Mouse (Mus musculus): Measurements from ENCODE around the gene Wfdc3. TPM values are rescaled to one million over a fixed set of nuclear protein-coding genes. Genes with fewer than 3 reads are reported as not detected.

The Wfdc3 gene
- 1.8 and 2.0 TPM in 2 replicates for polyA plus RNA-seq (2015; fragmentation: Nextera tagmentation; extraction: Ambion mirVana)

DNA sequence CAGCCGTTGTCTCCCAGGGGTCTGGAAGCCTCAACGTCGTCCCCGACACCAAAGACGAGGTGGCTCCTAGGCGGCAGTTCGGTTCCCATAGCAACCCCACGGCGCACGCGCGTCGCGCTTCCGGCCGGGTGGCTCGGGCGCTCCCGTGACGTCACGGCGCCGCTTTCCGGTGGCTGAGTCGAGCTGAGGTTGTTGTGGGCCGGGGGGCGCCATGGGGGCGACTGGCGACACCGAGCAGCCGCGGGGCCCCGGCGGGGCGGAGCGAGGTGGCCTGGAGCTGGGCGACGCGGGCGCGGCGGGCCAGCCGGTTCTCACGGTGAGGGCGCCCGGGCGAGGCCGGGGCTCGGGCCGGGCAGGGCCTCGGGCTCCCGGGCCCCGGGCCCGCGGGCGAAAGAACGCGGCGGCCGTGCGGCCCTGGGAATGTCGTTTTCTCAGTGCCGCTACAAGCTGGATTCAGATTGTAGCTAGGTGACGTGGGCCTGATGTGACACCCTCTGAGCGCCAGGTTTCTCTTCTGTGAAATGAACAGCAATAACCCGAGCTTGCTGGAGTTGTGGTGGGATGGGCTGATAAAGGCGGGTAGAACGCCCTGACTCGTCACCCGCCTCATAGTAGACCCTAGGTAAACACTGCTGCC, at the start of gene Wfdc3, which contains the start of gene Dnttip1:
Gene Wfdc3, minus strand, starts transcription at position 89 of the 637 bp plus-strand sequence.
Gene Dnttip1, plus strand, starts transcription at position 141 of the 637 bp plus-strand sequence.
- Histone ChIP-seq H3K9me3 (no peaks in the 10 kb centered on the region), H3K36me3 (peaks cover 4% of the 10 kb centered on the region; the same call in 1 of the 2 replicates), H3K9ac (peak within 1 kb of the TSS; percentile 90), H3K4me1 (replicated peaks) (peaks cover 16% of the 10 kb centered on the region), H3K4me3 (replicated peaks) (peak within 1 kb of the TSS; percentile 84), H3K4me2 (replicated peaks) (peak within 1 kb of the TSS; percentile 66), H3K27me3 (replicated peaks) (no peaks in the 10 kb centered on the region), H3K27ac (peak within 1 kb of the TSS; percentile 69)
- under 1% methylated on average over 60 of the region's 70 CpGs for WGBS
- peak; percentile 94 for ATAC-seq

DNA sequence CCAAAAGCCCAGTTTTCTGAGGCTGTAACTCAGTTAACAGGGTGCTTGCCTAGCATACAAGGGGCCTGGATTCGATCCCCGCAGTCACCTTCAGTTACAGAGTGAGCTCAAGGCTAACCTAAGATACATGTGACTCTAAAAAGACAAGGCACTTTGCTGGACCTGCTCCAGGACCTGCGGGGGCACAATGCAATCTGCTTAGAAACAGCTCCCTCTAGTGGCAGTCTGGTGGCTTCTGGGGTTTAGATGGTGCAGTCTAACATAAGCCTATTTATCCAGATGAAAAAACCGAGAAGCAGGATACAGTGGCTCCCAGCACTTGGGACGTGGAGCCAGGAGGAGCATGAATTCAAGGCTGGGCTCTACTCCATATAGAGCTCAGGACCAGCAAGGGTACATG, 48.6 kb upstream of the Wfdc3 start:
- Histone ChIP-seq H3K9ac (no peak overlapping the region), H3K4me3 (replicated peaks) (no peak overlapping the region), H3K4me1 (replicated peaks) (no peaks in the 10 kb centered on the region), H3K36me3 (peaks cover 39% of the 10 kb centered on the region), H3K27ac (no peak overlapping the region), H3K27me3 (replicated peaks) (no peaks in the 10 kb centered on the region), H3K9me3 (no peaks in the 10 kb centered on the region), H3K4me2 (replicated peaks) (no peak overlapping the region)
- peak; percentile 52 for ATAC-seq
- 32% methylated on average over 5 of the region's 5 CpGs for WGBS

DNA sequence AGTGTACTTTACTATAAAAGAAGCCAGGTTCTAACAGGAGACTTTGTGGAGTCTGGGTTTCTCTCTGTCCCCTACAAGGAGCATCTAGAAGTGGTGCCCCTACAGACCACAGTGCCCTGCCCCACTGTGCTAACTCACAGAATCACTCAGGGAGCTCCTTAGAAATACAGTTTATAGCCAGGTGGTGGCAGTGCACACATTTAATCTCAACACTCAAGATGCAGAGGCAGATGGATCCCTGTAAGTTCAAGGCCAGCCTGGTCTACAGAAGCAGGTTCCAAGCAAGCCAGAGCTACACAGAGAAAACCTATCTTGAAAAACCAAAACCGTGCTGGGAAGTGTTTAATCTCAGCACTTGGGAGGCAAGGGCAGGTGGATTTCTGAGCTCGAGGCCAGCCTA, 48.0 kb upstream of the Wfdc3 start:
- Histone ChIP-seq H3K27ac (no peak overlapping the region), H3K27me3 (replicated peaks) (no peaks in the 10 kb centered on the region), H3K9me3 (no peaks in the 10 kb centered on the region), H3K4me2 (replicated peaks) (no peak overlapping the region), H3K36me3 (peaks cover 39% of the 10 kb centered on the region), H3K4me3 (replicated peaks) (no peak overlapping the region), H3K4me1 (replicated peaks) (no peaks in the 10 kb centered on the region), H3K9ac (no peak overlapping the region)
- WGBS = 92% methylated on average over 2 of the region's 2 CpGs
- no peak for ATAC-seq

DNA sequence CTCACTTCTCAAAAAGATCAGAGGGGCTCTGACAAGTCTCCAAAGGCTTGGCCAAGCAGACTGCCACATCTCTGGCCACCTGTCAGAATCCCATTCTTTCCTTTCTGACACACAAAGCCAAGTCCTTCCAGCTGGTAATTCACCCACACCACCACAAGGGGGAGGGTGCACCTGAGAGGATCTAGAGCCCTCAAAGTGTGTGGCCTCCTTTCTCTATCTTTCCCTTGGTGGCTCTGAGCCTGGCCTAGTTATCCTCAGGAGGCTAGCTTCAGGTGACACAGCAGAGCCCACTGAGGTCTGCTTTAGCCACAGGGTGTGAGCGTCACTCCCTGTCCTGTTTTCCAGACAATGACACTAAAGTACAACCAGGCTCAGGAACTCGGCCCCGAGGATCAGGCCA, 47.5 kb upstream of the Wfdc3 start:
- H3K27me3 ChIP-seq (replicated peaks) = no peaks in the 10 kb centered on the region
- H3K9me3 ChIP-seq = no peaks in the 10 kb centered on the region
- 66% methylated on average over 3 of the region's 3 CpGs for WGBS
- peaks cover 2% of the 10 kb centered on the region; the same call in 1 of the 2 replicates for H3K4me1 ChIP-seq (replicated peaks)
- H3K27ac ChIP-seq = no peak overlapping the region
- no peak overlapping the region for H3K4me2 ChIP-seq (replicated peaks)
- no peak overlapping the region for H3K4me3 ChIP-seq (replicated peaks)
- H3K9ac ChIP-seq = no peak overlapping the region
- peaks cover 39% of the 10 kb centered on the region for H3K36me3 ChIP-seq
- peak; percentile 36; the same call in 1 of the 2 replicates for ATAC-seq

DNA sequence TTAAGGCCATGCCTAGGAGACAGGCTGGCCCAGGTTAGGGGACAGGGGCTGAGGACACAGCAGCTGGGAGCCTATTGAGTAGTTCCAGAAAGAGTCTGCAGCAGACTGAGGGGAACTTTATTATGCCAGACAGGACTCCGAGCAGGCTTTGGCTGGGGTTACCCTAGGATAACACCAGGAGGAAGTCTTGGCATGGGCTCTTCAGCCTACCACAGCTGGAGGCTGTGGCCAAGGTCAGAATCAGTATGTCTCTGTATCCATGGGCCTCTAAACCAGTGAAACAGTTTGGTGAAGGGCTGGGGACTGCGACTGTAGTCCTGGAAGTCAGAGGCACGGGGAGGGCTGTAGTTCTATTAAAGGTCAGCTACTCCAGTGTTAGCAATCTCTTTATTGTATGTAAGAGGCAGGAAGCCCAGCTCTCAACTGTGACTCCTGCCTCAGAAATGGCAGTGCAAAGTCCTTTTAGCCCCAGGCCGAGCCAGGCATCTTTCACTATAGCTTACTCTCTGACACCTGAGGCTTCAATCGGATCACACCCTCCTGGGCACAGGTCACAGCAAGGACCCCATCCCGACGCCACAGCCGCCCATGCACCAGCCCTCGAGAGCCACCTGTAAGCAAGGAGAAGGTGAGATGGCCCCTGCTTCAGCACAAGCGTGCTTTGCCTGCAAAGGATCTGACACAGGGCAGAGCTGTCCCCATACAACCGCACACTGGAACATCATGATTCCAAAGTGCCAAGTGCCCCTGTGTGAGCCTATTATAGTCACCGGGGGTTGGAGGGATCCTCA, 46.9 kb upstream of the Wfdc3 start:
- H3K27me3 ChIP-seq (replicated peaks) = no peaks in the 10 kb centered on the region
- no peak overlapping the region for H3K4me3 ChIP-seq (replicated peaks)
- H3K27ac ChIP-seq = no peak overlapping the region
- no peak overlapping the region for H3K4me2 ChIP-seq (replicated peaks)
- WGBS = 88% methylated on average over 12 of the region's 12 CpGs
- H3K9ac ChIP-seq = no peak overlapping the region
- H3K4me1 ChIP-seq (replicated peaks) = peaks cover 4% of the 10 kb centered on the region; the same call in 1 of the 2 replicates
- H3K9me3 ChIP-seq = no peaks in the 10 kb centered on the region
- H3K36me3 ChIP-seq = peaks cover 35% of the 10 kb centered on the region
- ATAC-seq = no peak

DNA sequence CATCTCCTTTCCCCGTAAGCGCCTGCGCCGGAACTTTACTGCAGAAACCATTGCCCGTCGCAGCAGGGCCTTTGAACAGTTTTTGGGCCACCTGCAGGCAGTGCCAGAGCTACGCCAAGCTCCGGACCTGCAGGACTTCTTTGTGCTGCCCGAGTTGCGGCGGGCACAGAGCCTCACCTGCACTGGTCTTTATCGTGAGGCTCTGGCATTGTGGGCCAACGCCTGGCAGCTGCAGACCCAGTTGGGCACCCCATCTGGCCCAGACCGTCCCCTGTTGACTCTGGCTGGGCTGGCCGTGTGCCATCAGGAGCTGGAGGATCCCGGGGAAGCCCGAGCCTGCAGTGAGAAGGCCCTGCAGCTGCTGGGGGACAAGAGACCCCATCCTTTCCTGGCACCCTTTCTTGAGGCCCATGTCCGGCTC, 46.1 kb upstream of the Wfdc3 start:
- no peaks in the 10 kb centered on the region for H3K9me3 ChIP-seq
- H3K27me3 ChIP-seq (replicated peaks) = no peaks in the 10 kb centered on the region
- H3K4me3 ChIP-seq (replicated peaks) = no peak overlapping the region
- H3K4me2 ChIP-seq (replicated peaks) = no peak overlapping the region
- H3K36me3 ChIP-seq = peaks cover 35% of the 10 kb centered on the region
- no peak overlapping the region for H3K9ac ChIP-seq
- H3K27ac ChIP-seq = no peak overlapping the region
- 90% methylated on average over 18 of the region's 18 CpGs for WGBS
- peaks cover 8% of the 10 kb centered on the region for H3K4me1 ChIP-seq (replicated peaks)
- ATAC-seq = no peak

DNA sequence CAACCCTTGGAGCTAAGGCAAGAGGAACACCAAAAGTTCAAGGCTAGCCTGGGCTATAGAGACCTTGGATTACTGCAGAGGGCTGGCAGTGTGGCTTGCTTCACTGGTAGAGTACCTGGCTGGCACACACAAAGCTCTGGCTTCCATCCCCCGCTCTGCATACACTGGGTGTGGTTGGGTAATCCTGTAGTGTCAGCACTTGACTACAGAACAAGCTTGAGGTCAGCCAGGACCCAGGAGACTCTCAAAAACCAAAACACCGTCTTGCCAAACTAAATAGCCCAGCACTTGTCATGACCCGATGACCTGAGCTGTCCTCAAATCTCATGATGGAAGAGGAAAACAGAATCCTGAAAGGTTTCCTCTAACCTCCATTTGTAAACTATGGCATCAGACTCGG, 44.7 kb upstream of the Wfdc3 start:
- Histone ChIP-seq H3K27me3 (replicated peaks) (no peaks in the 10 kb centered on the region), H3K9me3 (no peaks in the 10 kb centered on the region), H3K4me2 (replicated peaks) (no peak overlapping the region), H3K4me3 (replicated peaks) (no peak overlapping the region), H3K27ac (no peak overlapping the region), H3K9ac (no peak overlapping the region), H3K36me3 (peaks cover 30% of the 10 kb centered on the region), H3K4me1 (replicated peaks) (peaks cover 13% of the 10 kb centered on the region)
- 69% methylated on average over 4 of the region's 4 CpGs for WGBS
- ATAC-seq = no peak

DNA sequence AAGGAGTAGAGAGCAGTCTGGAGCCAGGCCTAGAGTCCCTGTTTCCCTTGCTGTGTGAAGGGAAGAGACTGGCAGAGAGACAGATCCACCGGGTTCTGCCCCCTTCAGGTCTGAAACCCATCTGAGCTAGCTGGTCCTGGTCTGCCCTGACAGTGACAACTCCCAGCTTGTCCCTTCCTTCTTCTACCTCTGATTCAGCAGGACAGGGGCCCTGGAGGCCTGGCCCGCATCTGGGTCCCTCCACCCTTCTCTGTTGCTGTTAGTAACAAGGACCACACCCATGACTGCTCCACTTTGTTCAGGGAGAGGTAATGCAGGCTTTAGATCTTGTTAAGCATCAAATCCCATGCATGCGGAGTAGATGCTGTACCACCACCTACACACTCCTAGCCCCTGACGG, 42.7 kb upstream of the Wfdc3 start:
- no peak overlapping the region for H3K4me2 ChIP-seq (replicated peaks)
- no peak overlapping the region for H3K9ac ChIP-seq
- 61% methylated on average over 4 of the region's 4 CpGs for WGBS
- H3K27ac ChIP-seq = no peak overlapping the region
- H3K4me1 ChIP-seq (replicated peaks) = peaks cover 18% of the 10 kb centered on the region
- no peak for ATAC-seq
- H3K4me3 ChIP-seq (replicated peaks) = no peak overlapping the region
- H3K27me3 ChIP-seq (replicated peaks) = no peaks in the 10 kb centered on the region
- H3K9me3 ChIP-seq = no peaks in the 10 kb centered on the region
- peaks cover 24% of the 10 kb centered on the region for H3K36me3 ChIP-seq

DNA sequence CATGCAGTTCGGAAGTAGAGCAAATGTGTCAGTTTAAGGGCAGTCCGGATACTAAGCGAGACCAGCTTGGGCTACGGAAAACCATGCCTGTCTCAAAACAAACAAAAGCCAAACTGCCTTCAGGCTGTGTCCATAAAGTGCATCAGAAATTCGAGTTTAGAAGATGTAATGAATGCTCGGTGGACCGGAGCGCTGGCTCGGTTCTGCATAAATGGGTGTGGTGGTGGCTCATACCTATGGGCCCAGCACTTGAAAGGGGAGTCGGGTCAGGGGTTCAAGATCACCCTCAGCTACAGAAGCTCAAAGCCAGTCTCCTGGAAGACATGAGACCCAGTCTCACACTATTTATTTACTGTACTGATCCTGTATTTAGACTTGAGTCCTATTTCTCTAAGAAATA, 42.0 kb upstream of the Wfdc3 start:
- Histone ChIP-seq H3K4me3 (replicated peaks) (no peak overlapping the region), H3K4me1 (replicated peaks) (peaks cover 18% of the 10 kb centered on the region), H3K36me3 (peaks cover 24% of the 10 kb centered on the region), H3K9ac (no peak overlapping the region), H3K27me3 (replicated peaks) (no peaks in the 10 kb centered on the region), H3K27ac (no peak overlapping the region), H3K4me2 (replicated peaks) (no peak overlapping the region), H3K9me3 (no peaks in the 10 kb centered on the region)
- 79% methylated on average over 10 of the region's 10 CpGs for WGBS
- no peak for ATAC-seq

DNA sequence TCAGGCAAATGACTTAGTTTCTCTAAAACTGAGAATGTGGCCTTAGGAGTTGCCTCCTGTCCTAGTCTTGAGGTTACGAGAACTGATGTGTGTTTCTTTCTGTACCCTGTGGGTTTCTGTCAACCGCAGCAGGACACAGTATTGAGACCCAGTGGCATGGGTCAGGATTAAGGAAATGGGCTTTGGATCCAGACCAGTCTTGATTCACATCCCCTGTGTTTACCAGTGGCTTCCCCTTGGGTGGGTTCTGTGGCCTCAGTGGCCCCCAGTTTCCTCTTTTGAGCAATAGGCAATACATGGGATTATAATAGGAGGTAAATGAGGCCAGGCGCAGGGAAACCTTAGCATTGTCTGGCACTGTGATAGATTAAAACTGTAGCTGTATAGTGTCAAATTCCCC, 41.3 kb upstream of the Wfdc3 start:
- Histone ChIP-seq H3K9ac (no peak overlapping the region), H3K27me3 (replicated peaks) (no peaks in the 10 kb centered on the region), H3K4me3 (replicated peaks) (peak overlapping the region; percentile 55; the same call in 1 of the 2 replicates), H3K9me3 (no peaks in the 10 kb centered on the region), H3K27ac (no peak overlapping the region), H3K4me2 (replicated peaks) (peak overlapping the region; percentile 86), H3K36me3 (peaks cover 16% of the 10 kb centered on the region), H3K4me1 (replicated peaks) (peaks cover 18% of the 10 kb centered on the region)
- 86% methylated on average over 3 of the region's 3 CpGs for WGBS
- ATAC-seq = no peak

DNA sequence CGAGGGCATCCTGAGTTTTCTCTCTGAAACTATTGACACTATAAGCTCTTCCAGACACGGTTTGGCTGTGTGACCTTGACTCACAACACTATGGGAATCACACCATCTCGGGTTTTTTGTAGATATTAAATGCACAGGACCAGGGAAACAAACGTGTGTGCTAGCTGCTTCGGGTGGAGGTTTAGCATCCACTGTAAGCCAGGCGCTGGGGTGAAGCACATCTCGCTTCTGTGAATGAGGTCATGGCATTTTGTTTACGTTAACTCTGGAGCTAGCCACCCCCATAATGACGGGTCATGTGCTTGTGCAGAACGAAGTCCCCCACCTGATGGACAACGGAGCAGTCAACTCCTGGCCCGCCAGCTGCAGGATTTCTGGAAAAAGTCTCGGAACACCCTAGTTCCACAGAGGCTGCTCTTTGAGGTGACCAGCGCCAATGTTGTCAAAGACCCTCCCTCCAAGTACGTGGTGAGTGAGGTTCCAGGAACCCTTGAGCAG, 40.7 kb upstream of the Wfdc3 start:
- Histone ChIP-seq H3K4me3 (replicated peaks) (peak overlapping the region; percentile 55), H3K4me1 (replicated peaks) (peaks cover 18% of the 10 kb centered on the region), H3K27me3 (replicated peaks) (no peaks in the 10 kb centered on the region), H3K27ac (peak overlapping the region; percentile 80), H3K36me3 (peaks cover 10% of the 10 kb centered on the region), H3K9me3 (no peaks in the 10 kb centered on the region), H3K9ac (peak overlapping the region; percentile 67), H3K4me2 (replicated peaks) (peak overlapping the region; percentile 86)
- 10% methylated on average over 15 of the region's 15 CpGs for WGBS
- peak; percentile 8; the same call in 1 of the 2 replicates for ATAC-seq

Measured in intestine, embryonic 15.5 days (tissue).